Mouse (Mus musculus) T-cell, adult 2 months (primary cell): ENCODE data around the gene Lpcat2.
"Not testable (repeated sequence)": the region's sequence is repeated elsewhere in the genome, so short reads cannot be mapped to it uniquely, and the experiment has no call there.

ENCODE experiments used
- DNase-seq: peaks from one replicate; pipeline ENCODE4 v3.0.0; 2022; ENCODE audit warnings: low spot score

Gene Lpcat2

GRCm38 (mm10) chr8:92853188-92853983, 1.8 kb upstream of the Lpcat2 start:
- no peak for DNase-seq

- no peak for DNase-seq
These were observed 466 bp upstream of the Lpcat2 start for GRCm38 (mm10) chr8:92854673-92855072.

GRCm38 (mm10) chr8:92856273-92856986, 1.3 kb downstream of the Lpcat2 start:
- no peak for DNase-seq

- DNase-seq, result no peak
These were observed 3.5 kb downstream of the Lpcat2 start for GRCm38 (mm10) chr8:92858475-92859182.

GRCm38 (mm10) chr8:92861977-92862376, 6.8 kb downstream of the Lpcat2 start:
- DNase-seq, result no peak

- no peak for DNase-seq
These were observed 15.1 kb downstream of the Lpcat2 start for GRCm38 (mm10) chr8:92870281-92870680.

- no peak for DNase-seq
These were observed 17.1 kb downstream of the Lpcat2 start for GRCm38 (mm10) chr8:92872063-92872759.

- DNase-seq, result no peak
These were observed 20.7 kb downstream of the Lpcat2 start for GRCm38 (mm10) chr8:92875795-92876194.

GRCm38 (mm10) chr8:92881247-92881646, 26.1 kb downstream of the Lpcat2 start:
- no peak for DNase-seq

- no peak for DNase-seq
These were observed 28.6 kb downstream of the Lpcat2 start for GRCm38 (mm10) chr8:92883771-92884170.

- DNase-seq, result not testable (repeated sequence)
These were observed 37.1 kb downstream of the Lpcat2 start for GRCm38 (mm10) chr8:92892216-92892615.

GRCm38 (mm10) chr8:92893870-92894269, 38.7 kb downstream of the Lpcat2 start:
- no peak for DNase-seq

- DNase-seq, result no peak
These were observed 39.9 kb downstream of the Lpcat2 start for GRCm38 (mm10) chr8:92895053-92895452.

GRCm38 (mm10) chr8:92896056-92896455, 40.9 kb downstream of the Lpcat2 start:
- no peak for DNase-seq

GRCm38 (mm10) chr8:92896611-92897010, 41.5 kb downstream of the Lpcat2 start:
- no peak for DNase-seq

- no peak for DNase-seq
These were observed 42.7 kb downstream of the Lpcat2 start for GRCm38 (mm10) chr8:92897794-92898193.

- no peak for DNase-seq
These were observed 44.5 kb downstream of the Lpcat2 start for GRCm38 (mm10) chr8:92899590-92899989.

GRCm38 (mm10) chr8:92901107-92901506, 46.0 kb downstream of the Lpcat2 start, which contains the start of gene Capns2:
TSS of gene Capns2 (plus strand) at chr8:92901407.
- no peak for DNase-seq

GRCm38 (mm10) chr8:92902981-92903380, 47.8 kb downstream of the Lpcat2 start:
- no peak for DNase-seq

GRCm38 (mm10) chr8:92903488-92904135, 48.5 kb downstream of the Lpcat2 start:
- no peak for DNase-seq

GRCm38 (mm10) chr8:92906553-92906952, 51.4 kb downstream of the Lpcat2 start:
- DNase-seq, result no peak

- DNase-seq, result no peak
These were observed 53.3 kb downstream of the Lpcat2 start for GRCm38 (mm10) chr8:92908448-92908847.
